Mouse (Mus musculus) left cerebral cortex, postnatal 4 days (tissue): ENCODE data around the gene Rgmb. TPM values are rescaled to one million over a fixed set of nuclear protein-coding genes. Genes with fewer than 3 reads are reported as not detected.

ENCODE experiments used
- DNase-seq: peaks from one replicate; pipeline ENCODE4 v3.0.0-alpha.2; 2022
- intact Hi-C: fragments of 180-260 bp; cut with DNase I; formaldehyde crosslinking; loops from one replicate; pipeline ENCODE4 v1.15.1; 2025
- total RNA-seq, 2 experiments: library from RNA; stranded (reverse); gene quantifications; 2 replicates each; pipeline ENCODE4 v1.2.3; 2021

The Rgmb gene
- total RNA-seq, 2 experiments from 2014 or later, result 87.3 to 108 TPM

- intact Hi-C loops, result no loop called here
- no peak for DNase-seq
Observed at GRCm38 (mm10) chr17:15790716-15791115, 40.1 kb downstream of the Rgmb start.

- intact Hi-C loops, result loop anchor here (5.0 to 10.0 kb wide), 2 partner anchors 880 to 1138 kb away; no protein-coding TSS in a partner anchor
- DNase-seq, result peak; percentile 16
Observed at GRCm38 (mm10) chr17:15787036-15787435, 43.8 kb downstream of the Rgmb start.

- intact Hi-C loops, result no loop called here
- no peak for DNase-seq
Observed at GRCm38 (mm10) chr17:15777979-15778378, 52.9 kb downstream of the Rgmb start.

GRCm38 (mm10) chr17:15776349-15776748, 54.5 kb downstream of the Rgmb start:
- intact Hi-C loops, result no loop called here
- DNase-seq, result no peak

DNA sequence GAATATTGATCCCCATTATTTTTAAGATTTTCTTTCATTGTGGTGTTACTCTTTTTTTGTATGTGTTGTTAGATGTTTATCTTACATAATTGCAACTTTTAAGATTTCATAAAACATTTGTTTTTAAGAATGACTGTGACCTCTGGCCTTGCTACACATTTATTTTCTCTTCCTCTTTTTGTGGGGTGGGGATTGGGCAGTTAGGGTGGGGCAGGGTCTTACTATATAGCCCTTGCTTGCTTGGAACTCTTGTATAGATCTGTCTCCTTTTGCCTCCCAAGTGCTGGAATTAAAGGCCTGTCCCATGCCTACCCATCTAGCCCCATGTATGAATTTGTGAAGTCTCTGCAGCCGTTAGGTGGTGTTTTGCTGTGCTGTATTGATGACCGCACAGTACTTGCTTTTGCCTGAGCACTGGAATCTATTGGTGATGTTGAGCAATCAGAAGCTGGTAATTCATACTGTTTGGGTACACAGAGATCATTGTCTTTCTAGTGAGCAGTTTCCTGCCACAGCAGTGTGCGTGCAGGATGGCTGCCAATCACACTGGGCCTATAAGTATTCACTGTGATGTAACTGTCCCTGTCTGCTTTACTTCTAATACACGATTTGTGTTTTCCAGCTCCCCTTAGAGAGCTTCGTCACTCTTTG, 56.1 kb downstream of the Rgmb start:
- no peak for DNase-seq
- intact Hi-C loops, result no loop called here

- DNase-seq, result no peak
- intact Hi-C loops, result no loop called here
Observed at GRCm38 (mm10) chr17:15773956-15774355, 56.9 kb downstream of the Rgmb start.

DNA sequence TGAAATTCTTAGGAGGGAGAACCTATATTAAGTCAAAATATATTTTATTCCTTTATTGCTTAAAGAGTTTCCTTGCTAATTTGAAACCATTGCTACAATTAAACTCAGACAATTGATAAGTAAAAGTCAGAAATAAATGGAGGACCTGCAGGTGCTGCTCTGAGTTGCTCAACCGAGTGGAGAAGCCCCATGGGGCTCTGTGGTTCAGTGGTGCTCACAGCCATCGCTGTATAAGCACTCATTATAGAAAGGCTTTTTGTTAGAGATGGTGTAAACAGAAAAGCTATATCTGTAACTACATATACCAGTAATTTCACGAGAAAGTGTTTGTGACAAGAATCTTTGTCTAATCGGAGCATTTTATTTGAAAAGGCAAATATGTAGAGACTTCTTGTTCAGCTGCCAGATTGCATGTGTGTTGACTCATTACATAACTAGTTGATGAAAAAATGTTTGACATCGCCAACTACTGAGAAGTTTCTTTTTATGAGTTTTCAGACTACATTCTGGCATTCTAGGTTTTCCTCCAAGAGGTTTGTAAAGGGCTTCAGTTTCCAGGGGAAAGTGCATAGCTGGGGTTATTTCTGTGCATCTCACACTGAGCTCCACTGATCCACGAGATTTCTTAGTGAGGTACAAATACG, 61.6 kb downstream of the Rgmb start:
- intact Hi-C loops, result loop anchor here (5.0 kb wide), 1 partner anchor 37 kb away; no protein-coding TSS in a partner anchor
- no peak for DNase-seq

DNA sequence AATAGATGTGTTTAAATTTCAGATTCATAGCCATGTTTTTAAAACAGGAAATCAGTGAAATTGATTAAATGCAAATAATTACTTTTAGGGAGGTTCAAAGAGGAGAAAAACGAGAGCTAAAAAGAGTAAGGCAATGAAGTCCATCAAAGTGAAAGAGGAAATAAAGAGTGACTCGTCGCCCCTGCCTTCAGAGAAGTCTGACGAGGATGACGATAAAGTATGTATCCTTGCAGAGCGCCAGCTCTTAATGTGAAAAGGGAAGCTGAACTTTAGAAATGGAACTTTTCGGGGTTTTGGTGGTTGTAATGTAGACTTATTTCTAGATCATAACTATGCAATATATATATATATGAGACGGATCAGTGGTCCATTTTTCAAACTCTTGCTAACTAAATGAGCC, 69.6 kb downstream of the Rgmb start:
- DNase-seq, result no peak
- intact Hi-C loops, result no loop called here

Other genes starting within 250 kb of the Rgmb start
- 10 to 100 TPM; 28.5 to 29.1 TPM for gene Chd1, start 126.1 kb downstream of the Rgmb start, total RNA-seq